Mouse (Mus musculus) spleen, adult 2 months (tissue): Measurements from ENCODE around the gene Syt7. TPM values are rescaled to one million over a fixed set of nuclear protein-coding genes. Genes with fewer than 3 reads are reported as not detected.

Experiments used
- DNase-seq, 2 experiments: peaks; one replicate each; pipeline versions ENCODE4 v3.0.0 to v3.0.0-alpha.2; 2012 to 2021; ENCODE audit warnings: low spot score in 2 of 2, low read depth in 1 of 2
- H3K27ac ChIP-seq: fragments of 200-500 bp; 2 replicates; pipeline ENCODE4 v1.5.1; 2012; ENCODE audit warnings: low read length, inconsistent platforms; ENCODE audit not compliant: insufficient read depth
- H3K27me3 ChIP-seq: fragments of 200-500 bp; 2 replicates; pipeline ENCODE4 v1.6.1; 2012; ENCODE audit warnings: mild to moderate bottlenecking, moderate library complexity, low read length, inconsistent platforms; ENCODE audit not compliant: control insufficient read depth, insufficient read depth
- H3K36me3 ChIP-seq: fragments of 200-500 bp; 2 replicates; pipeline ENCODE4 v1.6.1; 2012; ENCODE audit warnings: mild to moderate bottlenecking, low read length, inconsistent platforms; ENCODE audit not compliant: control insufficient read depth, insufficient read depth
- H3K4me1 ChIP-seq: fragments of 200-500 bp; 2 replicates; pipeline ENCODE4 v1.6.1; 2011; ENCODE audit warnings: inconsistent platforms; ENCODE audit not compliant: control insufficient read depth, insufficient read depth, insufficient read length
- H3K4me3 ChIP-seq: fragments of 200-500 bp; 2 replicates; pipeline ENCODE4 v1.5.1; 2011; ENCODE audit warnings: mild to moderate bottlenecking, inconsistent platforms; ENCODE audit not compliant: insufficient read depth, insufficient read length; ENCODE audit errors: extremely low read depth
- CTCF ChIP-seq: fragments of 200-500 bp; IDR thresholded peaks from 2 replicates; pipeline ENCODE4 v1.5.1; 2011; ENCODE audit warnings: mild to moderate bottlenecking, inconsistent platforms; ENCODE audit not compliant: insufficient read depth, insufficient read length, insufficient replicate concordance; ENCODE audit errors: extremely low read depth
- POLR2A ChIP-seq: fragments of 200-500 bp; IDR thresholded peaks from 2 replicates; pipeline ENCODE4 v1.6.1; 2011; ENCODE audit warnings: low read depth, low read length, inconsistent platforms
- WGBS: fragments of 180-500 bp; shearing (Covaris S2); methylation state at CpG from one replicate; pipeline ENCODE4 v1.1.7; 2018; 5-methylcytosine and 5-hydroxymethylcytosine counted together
- polyA plus RNA-seq: library from polyadenylated mRNA; depleted of rRNA; stranded (reverse); fragments of >200 nt; gene quantifications from 2 replicates; pipeline ENCODE4 v1.2.3, GENCODE M21; 2012

The Syt7 gene
- polyA plus RNA-seq, 1 experiment = 0.29 TPM

GRCm38 (mm10) chr19:10347628-10348273 is 41.1 kb upstream of the Syt7 start:
- WGBS = 68% methylated on average over 5 of the region's 5 CpGs
- DNase-seq = no peak
- no peaks in the 10 kb centered on the region for H3K36me3 ChIP-seq
- no peak for TF ChIP-seq POLR2A
- no peak for TF ChIP-seq CTCF
- no peaks in the 10 kb centered on the region for H3K27me3 ChIP-seq
- H3K4me1 ChIP-seq = no peaks in the 10 kb centered on the region
- no peak overlapping the region for H3K4me3 ChIP-seq
- H3K27ac ChIP-seq = no peak overlapping the region

DNA sequence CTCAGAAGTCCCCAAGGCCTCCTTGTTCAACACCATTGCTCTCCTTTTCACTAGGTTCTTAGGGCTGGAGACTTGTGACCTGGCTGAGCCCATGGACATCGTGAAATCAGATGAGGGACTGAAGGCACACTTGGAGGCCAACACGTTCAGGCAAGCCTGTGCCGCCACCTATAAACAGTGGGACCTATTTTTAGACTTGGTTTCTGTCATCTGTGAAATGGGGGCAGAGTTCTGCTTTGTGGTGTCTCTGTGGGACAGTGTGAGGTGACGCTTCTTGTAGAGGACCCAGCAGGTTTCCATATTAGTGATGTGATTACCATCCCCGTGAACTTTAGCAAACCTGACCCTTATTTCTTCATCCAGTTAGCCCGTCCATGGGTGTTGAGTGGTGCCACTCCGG is 36.7 kb upstream of the Syt7 start:
- WGBS = 77% methylated on average over 7 of the region's 7 CpGs
- Histone ChIP-seq H3K27me3 (no peaks in the 10 kb centered on the region), H3K36me3 (no peaks in the 10 kb centered on the region), H3K27ac (no peak overlapping the region), H3K4me3 (no peak overlapping the region), H3K4me1 (no peaks in the 10 kb centered on the region)
- no peak for DNase-seq
- no peak for TF ChIP-seq CTCF
- TF ChIP-seq POLR2A = no peak

DNA sequence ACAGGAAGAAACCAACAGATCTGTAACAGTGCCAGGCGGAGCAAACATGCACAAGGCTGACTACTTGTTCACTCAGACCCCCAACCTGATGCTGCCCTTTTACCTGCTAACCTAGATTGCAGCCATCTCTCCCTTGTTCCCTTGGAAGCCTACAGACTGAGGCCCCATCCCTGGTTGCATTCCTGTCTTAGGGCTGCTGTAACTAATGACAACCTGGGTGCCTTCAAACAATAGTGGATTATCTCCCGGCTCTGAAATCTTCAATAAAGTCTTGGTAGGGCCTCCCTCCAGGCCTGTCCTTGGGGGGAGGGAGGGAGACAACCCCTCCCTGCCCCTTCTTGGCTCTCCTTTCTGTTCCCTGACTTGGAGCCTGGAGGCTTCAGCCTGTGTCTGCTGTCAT is 34.1 kb upstream of the Syt7 start:
- no peak for TF ChIP-seq CTCF
- no peak for TF ChIP-seq POLR2A
- H3K27me3 ChIP-seq = no peaks in the 10 kb centered on the region
- H3K4me3 ChIP-seq = no peak overlapping the region
- no peak for DNase-seq
- no peak overlapping the region for H3K27ac ChIP-seq
- H3K4me1 ChIP-seq = no peaks in the 10 kb centered on the region
- H3K36me3 ChIP-seq = no peaks in the 10 kb centered on the region
- WGBS = 78% methylated on average over 2 of the region's 2 CpGs

- H3K4me1 ChIP-seq = no peaks in the 10 kb centered on the region
- no peak overlapping the region for H3K27ac ChIP-seq
- 18% methylated on average over 12 of the region's 12 CpGs for WGBS
- TF ChIP-seq CTCF (no peak), POLR2A (no peak)
- no peak for DNase-seq
- no peaks in the 10 kb centered on the region for H3K36me3 ChIP-seq
- H3K4me3 ChIP-seq = no peak overlapping the region
- H3K27me3 ChIP-seq = no peaks in the 10 kb centered on the region
Observed at GRCm38 (mm10) chr19:10356845-10357503, 31.9 kb upstream of the Syt7 start.

GRCm38 (mm10) chr19:10359105-10359946 is 29.6 kb upstream of the Syt7 start:
- TF ChIP-seq CTCF (no peak), POLR2A (no peak)
- DNase-seq = no peak
- WGBS = 79% methylated on average over 8 of the region's 8 CpGs
- no peak overlapping the region for H3K4me3 ChIP-seq
- no peaks in the 10 kb centered on the region for H3K27me3 ChIP-seq
- no peaks in the 10 kb centered on the region for H3K4me1 ChIP-seq
- no peaks in the 10 kb centered on the region for H3K36me3 ChIP-seq
- H3K27ac ChIP-seq = no peak overlapping the region

DNA sequence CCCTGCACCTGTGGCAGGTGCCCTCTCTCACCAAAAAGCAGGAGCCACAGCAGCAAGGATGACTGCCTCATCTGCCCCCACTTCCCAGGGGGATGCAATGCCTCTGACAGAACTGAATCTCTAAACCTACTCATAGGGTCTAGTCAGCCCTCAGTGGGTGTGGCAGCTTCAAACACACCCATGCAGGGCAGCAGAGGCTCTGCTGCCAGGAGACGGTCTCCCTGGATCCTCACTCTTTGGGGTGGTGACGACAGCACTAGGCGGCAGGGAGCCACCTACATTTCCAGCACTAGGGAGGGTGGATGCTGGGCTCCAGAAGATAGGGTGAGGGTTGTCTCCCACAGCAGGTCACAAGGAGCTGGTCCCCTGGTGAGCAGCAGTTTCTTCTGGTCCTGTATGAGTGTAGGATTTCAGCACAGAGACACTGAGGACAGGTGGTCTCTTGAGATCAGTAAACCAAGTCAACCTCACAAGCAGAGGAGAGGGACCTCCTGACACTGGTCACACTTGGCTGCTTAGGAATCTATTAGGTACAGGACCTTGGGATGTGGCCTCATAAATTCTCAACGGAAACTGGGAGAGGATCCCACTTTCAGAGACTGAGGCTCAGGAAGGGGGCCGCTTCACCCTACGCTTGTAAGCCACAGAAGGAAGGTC is 26.3 kb upstream of the Syt7 start:
- no peaks in the 10 kb centered on the region for H3K27me3 ChIP-seq
- no peak overlapping the region for H3K4me3 ChIP-seq
- H3K27ac ChIP-seq = no peak overlapping the region
- no peak for DNase-seq
- no peaks in the 10 kb centered on the region for H3K4me1 ChIP-seq
- TF ChIP-seq CTCF (no peak), POLR2A (no peak)
- WGBS = 72% methylated on average over 6 of the region's 6 CpGs
- no peaks in the 10 kb centered on the region for H3K36me3 ChIP-seq
